Mouse (Mus musculus): ENCODE data around the gene Terf2.
A peak's percentile ranks its signal among the peaks of the same experiment; 100 is the strongest.
"Not testable (repeated sequence)": the region's sequence is repeated elsewhere in the genome, so short reads cannot be mapped to it uniquely, and the experiment has no call there.

The Terf2 gene

GRCm38 (mm10) chr8:107056973-107057369, 39.4 kb downstream of the Terf2 start:
- no peak for DNase-seq (ENCODE audit: low read depth, low spot score)

- peak; percentile 99 for DNase-seq (ENCODE audit: low read depth, low spot score)
These were observed 40.0 kb downstream of the Terf2 start, which contains the start of the genes Cog8 and Nip7 for GRCm38 (mm10) chr8:107056076-107056972. TSS of gene Cog8 (minus strand) at chr8:107056689. TSS of gene Nip7 (plus strand) at chr8:107056877.

- DNase-seq (ENCODE audit: low read depth, low spot score): no peak
These were observed 44.3 kb downstream of the Terf2 start for GRCm38 (mm10) chr8:107052046-107052445.

GRCm38 (mm10) chr8:107049480-107049879, 46.9 kb downstream of the Terf2 start:
- no peak for DNase-seq (ENCODE audit: low read depth, low spot score)

GRCm38 (mm10) chr8:107048061-107048941, 48.0 kb downstream of the Terf2 start, which contains the start of gene Pdf:
TSS of gene Pdf (minus strand) at chr8:107048614.
- peak; percentile 95 for DNase-seq (ENCODE audit: low read depth, low spot score)

GRCm38 (mm10) chr8:107046976-107047375, 49.4 kb downstream of the Terf2 start:
- no peak for DNase-seq (ENCODE audit: low read depth, low spot score)

GRCm38 (mm10) chr8:107045478-107045877, 50.9 kb downstream of the Terf2 start:
- no peak for DNase-seq (ENCODE audit: low read depth, low spot score)

GRCm38 (mm10) chr8:107040632-107041031, 55.7 kb downstream of the Terf2 start:
- no peak for DNase-seq (ENCODE audit: low read depth, low spot score)

- no peak for DNase-seq (ENCODE audit: low read depth, low spot score)
These were observed 59.7 kb downstream of the Terf2 start for GRCm38 (mm10) chr8:107036626-107037025.

- no peak for DNase-seq (ENCODE audit: low read depth, low spot score)
These were observed 60.7 kb downstream of the Terf2 start for GRCm38 (mm10) chr8:107035641-107036040.

GRCm38 (mm10) chr8:107033609-107034008, 62.7 kb downstream of the Terf2 start:
- DNase-seq (ENCODE audit: low read depth, low spot score): not testable (repeated sequence)

- peak; percentile 18 for DNase-seq (ENCODE audit: low read depth, low spot score)
These were observed 64.7 kb downstream of the Terf2 start for GRCm38 (mm10) chr8:107031577-107032090.

GRCm38 (mm10) chr8:107030650-107031576, 65.4 kb downstream of the Terf2 start, which contains the start of gene Vps4a:
TSS of gene Vps4a (plus strand) at chr8:107031222.
- peak; percentile 95 for DNase-seq (ENCODE audit: low read depth, low spot score)

- DNase-seq (ENCODE audit: low read depth, low spot score): no peak
These were observed 66.3 kb downstream of the Terf2 start for GRCm38 (mm10) chr8:107030058-107030457.

- DNase-seq (ENCODE audit: low read depth, low spot score): no peak
These were observed 67.0 kb downstream of the Terf2 start for GRCm38 (mm10) chr8:107029310-107029709.

- no peak for DNase-seq (ENCODE audit: low read depth, low spot score)
These were observed 72.9 kb downstream of the Terf2 start for GRCm38 (mm10) chr8:107023479-107023878.

Data from brain, adult 2 months (tissue).